Mouse (Mus musculus) central nervous system, embryonic 14 days (tissue): ENCODE results near the gene Pank1. TPM values are rescaled to one million over a fixed set of nuclear protein-coding genes. Genes with fewer than 3 reads are reported as not detected.

Source experiments
- polyA plus RNA-seq: library from polyadenylated mRNA; depleted of rRNA; stranded (reverse); fragments of >200 nt; gene quantifications from 2 replicates; pipeline ENCODE4 v1.2.3, GENCODE M21; 2012; rRNA removed

Pank1 gene
- polyA plus RNA-seq: 4.1 and 4.4 TPM in 2 replicates

DNA sequence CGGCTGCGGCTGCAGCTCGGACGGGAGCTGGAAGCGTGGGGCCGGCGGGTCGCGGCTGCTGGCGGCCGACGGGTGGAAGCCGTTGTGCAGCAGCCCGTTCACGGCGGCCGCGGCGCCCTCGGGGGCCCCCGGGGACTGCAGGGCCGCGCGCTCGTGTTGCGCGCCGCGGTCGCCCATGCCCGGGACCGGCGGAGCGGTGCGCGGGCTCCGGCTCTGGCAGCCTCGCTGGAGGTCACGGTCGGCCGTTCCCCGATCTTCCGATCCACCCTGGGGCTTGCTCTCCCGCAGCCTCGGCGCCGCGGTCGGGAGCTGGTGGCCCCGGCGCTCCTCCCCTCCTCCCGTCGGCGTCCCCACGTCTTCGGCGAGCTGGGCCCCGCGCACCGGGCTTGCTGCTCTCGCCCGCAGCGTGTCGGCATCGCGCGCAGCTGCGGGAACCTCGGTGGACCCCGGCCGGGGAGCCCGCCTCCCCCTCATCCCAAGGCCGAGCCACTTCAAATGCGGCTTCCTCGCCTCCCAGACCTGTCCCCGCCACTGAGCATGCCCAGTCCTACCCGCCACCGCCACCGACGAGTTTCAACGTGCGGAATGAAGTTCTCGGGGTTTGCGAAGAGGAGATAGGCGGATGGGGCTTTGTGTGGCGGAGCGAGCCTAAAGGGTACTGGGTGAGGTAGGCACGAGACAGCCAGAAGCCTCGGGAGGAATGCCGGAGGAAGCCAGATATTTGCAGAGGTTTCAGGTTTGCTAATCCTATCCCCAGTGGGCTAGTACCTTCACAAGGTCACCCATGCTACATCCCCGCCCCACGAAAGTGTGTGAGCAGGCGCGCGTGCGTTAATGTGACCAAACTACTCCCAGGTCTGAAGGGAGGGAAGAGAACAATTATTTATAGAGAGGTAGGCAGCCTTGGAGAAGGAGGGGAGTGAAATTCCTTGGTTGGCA lies at the start of gene Pank1:
Gene Pank1 (minus strand): TSS at position 853 of the 939 bp plus-strand sequence.

GRCm38 (mm10) chr19:34921652-34922602 lies 42.7 kb upstream of the Pank1 start, which contains the start of gene Kif20b:
Kif20b (plus strand) TSS chr19:34922361.

Other genes starting within 250 kb of the Pank1 start
- gene Ifit1bl2, start 238.7 kb downstream of the Pank1 start, polyA plus RNA-seq: 0.11 and 0.16 TPM in 2 replicates
- gene Ifit1, start 238.6 kb downstream of the Pank1 start, polyA plus RNA-seq: 2.4 and 3.6 TPM in 2 replicates
- gene Slc16a12, start 132.2 kb downstream of the Pank1 start, polyA plus RNA-seq: 1.7 and 1.9 TPM in 2 replicates
- gene Kif20b, start 42.9 kb upstream of the Pank1 start, polyA plus RNA-seq: 14.8 and 18.1 TPM in 2 replicates